Mouse (Mus musculus): ENCODE measurements at regions not wholly inside any gene's neighbourhood (a gene's known extent, or its start where the extent isn't known, plus 50 kb on each side); places are given as distances from the start of the nearest gene placed in this dataset.

GRCm38 (mm10) chr10:117566648-117567378 is 62.5 kb upstream of the Cpm start:
- no peak for TF ChIP-seq POLR2A (IDR thresholded peaks at IDR 0.05; ENCODE audit: low read depth, low read length)
- TF ChIP-seq CTCF (conservative IDR thresholded peaks at IDR 0.05; ENCODE audit: insufficient read depth, insufficient read length, low read depth, low read length), result no peak

Data from kidney, adult 2 months (tissue).